Mouse (Mus musculus): Measurements from ENCODE around the gene Cog5.

DNA sequence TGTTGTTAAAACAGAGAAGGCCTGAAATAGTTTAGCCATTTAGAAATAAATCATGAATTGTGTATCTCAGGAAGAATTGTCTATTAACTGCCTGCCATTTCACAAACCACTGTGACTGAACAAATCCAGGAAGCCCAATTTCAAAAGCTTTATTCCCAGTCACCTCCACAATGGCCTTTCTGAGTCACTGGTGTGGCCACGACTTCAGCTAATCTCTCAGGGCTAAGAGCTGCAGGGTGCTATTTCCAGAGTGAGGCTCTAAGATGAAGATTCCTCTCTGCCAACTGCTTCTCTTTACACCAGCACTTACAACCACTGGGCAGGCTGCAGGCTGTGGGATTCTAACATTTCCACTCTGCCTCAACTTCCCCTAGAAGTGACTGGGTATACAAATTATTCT lies 314.4 kb downstream of the Cog5 start:
- TF ChIP-seq POLR2A (IDR thresholded peaks at IDR 0.05; ENCODE audit: low read depth, low read length) (no peak), CTCF (IDR thresholded peaks at IDR 0.05; ENCODE audit: extremely low read depth, insufficient read length, insufficient replicate concordance, low read depth, low read length) (no peak)

Data from small intestine, adult 2 months (tissue).